Mouse (Mus musculus) heart, adult 18-20 months (tissue): ENCODE data around the gene Krtap10-4. TPM values are rescaled to one million over a fixed set of nuclear protein-coding genes. Genes with fewer than 3 reads are reported as not detected.

Source experiments
- DNase-seq, 2 experiments: peaks; one replicate each; pipeline ENCODE4 v3.0.0; 2021 to 2022; ENCODE audit warnings: mixed read lengths in 1 of 2
- long read RNA-seq, 2 experiments: library from polyadenylated mRNA; stranded (forward); transcript quantifications; one replicate each; pipeline ENCODE4 v2.0.0; 2021
- total RNA-seq, 2 experiments: library from RNA; stranded (reverse); gene quantifications; 2 replicates each; pipeline ENCODE4 v1.2.3; 2021

Krtap10-4 gene
- not detected for total RNA-seq
- long read RNA-seq, experiment 1: 0 reads
- long read RNA-seq, experiment 2: 0 reads

DNA sequence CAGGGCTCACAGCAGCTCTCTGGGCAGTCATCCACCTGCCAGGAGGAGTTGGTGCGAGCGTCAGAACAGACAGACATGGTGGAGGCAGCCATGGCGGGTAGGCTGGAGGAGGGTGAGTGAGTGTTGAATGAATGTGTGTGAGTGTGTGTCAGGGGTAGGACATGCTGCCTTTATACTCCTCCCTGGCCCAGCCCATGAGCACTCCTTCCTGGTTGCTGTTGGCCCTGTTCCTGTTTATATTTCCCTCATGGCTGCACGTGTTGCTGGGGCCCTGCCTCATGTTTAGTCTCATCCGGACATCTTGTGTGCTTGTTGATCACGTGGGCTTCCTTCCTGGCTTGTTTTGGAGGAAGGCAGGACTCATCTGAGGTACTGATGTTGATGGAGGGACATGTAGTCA is at the start of gene Krtap10-4:
TSS of gene Krtap10-4 (minus strand) at position 145 of the 400 bp plus-strand sequence.
- no peak for DNase-seq

- no peak for DNase-seq
Measured at GRCm38 (mm10) chr10:77869651-77870050, 42.8 kb upstream of the Krtap10-4 start.

DNA sequence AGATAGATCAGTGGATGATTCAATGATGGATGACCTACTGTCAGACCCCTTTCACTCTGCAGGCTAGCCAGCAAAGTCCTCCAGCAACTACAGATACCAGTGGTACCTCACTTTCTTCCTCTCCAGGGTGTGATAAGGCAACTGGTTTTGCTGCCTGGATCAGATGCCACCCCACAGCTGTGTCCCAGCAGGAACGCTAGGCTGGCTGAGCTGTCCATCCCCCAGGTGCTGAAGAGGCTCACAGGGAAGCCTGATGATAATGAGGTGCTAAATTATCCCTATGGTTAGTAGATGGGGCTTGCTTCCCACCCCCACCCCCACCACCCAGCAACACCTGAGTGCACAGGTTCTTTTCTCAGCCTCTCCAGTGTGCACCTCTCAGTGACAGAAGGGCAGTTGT is 40.7 kb upstream of the Krtap10-4 start:
- no peak for DNase-seq

GRCm38 (mm10) chr10:77864762-77865143 is 37.9 kb upstream of the Krtap10-4 start:
- no peak for DNase-seq

- DNase-seq: peak; percentile 7 to 8
Measured at GRCm38 (mm10) chr10:77864067-77864761, 37.3 kb upstream of the Krtap10-4 start.

- no peak for DNase-seq
Measured at GRCm38 (mm10) chr10:77861675-77862074, 34.8 kb upstream of the Krtap10-4 start, which contains the start of gene Gm3285. Gm3285 (plus strand) TSS chr10:77861975.

GRCm38 (mm10) chr10:77852559-77852958 is 25.7 kb upstream of the Krtap10-4 start, which contains the start of gene Gm10318:
Gm10318 (plus strand) TSS chr10:77852859.
- no peak for DNase-seq

DNA sequence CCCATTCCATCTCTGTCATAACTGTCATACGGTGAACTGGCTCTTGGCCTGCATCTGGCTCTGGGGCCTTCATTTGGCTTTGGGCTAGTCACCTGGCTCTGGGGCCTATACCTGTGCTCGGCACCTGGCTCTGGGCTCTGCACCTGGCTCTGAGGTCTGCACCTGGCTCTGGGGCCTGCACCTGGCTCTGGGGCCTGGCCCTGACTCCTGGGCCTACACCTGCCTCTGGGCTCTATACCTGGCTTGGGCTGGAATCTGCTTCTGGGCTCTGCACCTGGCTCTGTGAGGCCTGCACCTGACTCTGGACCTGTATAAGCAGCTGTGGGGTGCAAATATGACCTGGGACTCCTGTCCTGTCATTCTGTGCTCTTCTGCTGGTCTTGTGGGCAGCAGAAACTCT is 20.6 kb upstream of the Krtap10-4 start:
- no peak for DNase-seq

- DNase-seq: no peak
Measured at GRCm38 (mm10) chr10:77846961-77847360, 20.1 kb upstream of the Krtap10-4 start.

- DNase-seq: no peak
Measured at GRCm38 (mm10) chr10:77846503-77846902, 19.6 kb upstream of the Krtap10-4 start, which contains the start of gene Gm36176. Gm36176 (plus strand) TSS chr10:77846803.

DNA sequence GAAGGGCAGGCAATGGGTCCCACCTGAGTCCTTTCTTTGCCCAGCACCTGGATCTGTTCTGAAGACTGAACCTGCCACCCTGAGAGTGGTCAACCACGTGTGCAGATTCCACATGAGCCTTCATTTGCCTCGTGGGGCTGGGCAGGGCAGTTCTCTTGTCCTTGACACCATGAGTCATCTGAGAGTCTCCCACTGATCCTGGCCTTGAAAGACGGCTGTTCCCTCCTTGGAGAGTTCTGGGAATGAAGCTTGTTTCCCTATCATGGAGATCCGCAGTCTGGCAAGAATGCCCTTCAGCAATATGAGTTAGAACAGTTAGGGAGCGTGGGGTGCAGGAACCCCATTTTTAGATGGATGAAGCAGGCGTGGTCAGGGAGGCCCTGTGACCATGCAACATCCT is 12.1 kb upstream of the Krtap10-4 start:
- DNase-seq: no peak

GRCm38 (mm10) chr10:77835647-77836046 is 8.8 kb upstream of the Krtap10-4 start, which contains the start of gene Krtap10-10:
Krtap10-10 (plus strand) TSS chr10:77835947.
- DNase-seq: no peak

- no peak for DNase-seq
Measured at GRCm38 (mm10) chr10:77819203-77819602, 7.7 kb downstream of the Krtap10-4 start.

GRCm38 (mm10) chr10:77818523-77818922 is 8.4 kb downstream of the Krtap10-4 start:
- DNase-seq: no peak

GRCm38 (mm10) chr10:77815514-77815913 is 11.4 kb downstream of the Krtap10-4 start:
- DNase-seq: peak in 1 of 2 experiments; percentile 31

- DNase-seq: no peak
Measured at GRCm38 (mm10) chr10:77814382-77814781, 12.5 kb downstream of the Krtap10-4 start, which contains the start of gene Gm2696. Gm2696 (plus strand) TSS chr10:77814682.

DNA sequence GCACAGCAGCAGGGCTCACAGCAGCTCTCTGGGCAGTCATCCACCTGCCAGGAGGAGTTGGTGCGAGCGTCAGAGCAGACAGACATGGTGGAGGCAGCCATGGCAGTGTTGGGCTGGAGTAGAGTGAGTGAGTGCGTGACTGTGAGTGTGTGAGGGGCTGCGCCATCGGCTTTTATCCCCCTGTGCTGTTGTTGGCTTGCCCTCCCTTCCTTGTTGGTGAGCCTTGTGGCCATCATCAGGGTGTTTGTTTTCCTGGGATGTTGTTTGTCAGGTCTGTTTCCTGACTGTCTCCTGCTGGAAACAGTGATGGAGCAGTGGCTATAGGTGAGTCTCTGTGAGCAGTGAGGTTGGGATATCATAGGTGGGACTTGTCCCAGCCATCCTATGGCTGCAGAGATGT is 15.2 kb downstream of the Krtap10-4 start, which contains the start of gene Gm9507:
TSS of gene Gm9507 (minus strand) at position 101 of the 400 bp plus-strand sequence.
- no peak for DNase-seq

GRCm38 (mm10) chr10:77804095-77804494 is 22.8 kb downstream of the Krtap10-4 start:
- DNase-seq: no peak

GRCm38 (mm10) chr10:77798921-77799508 is 27.9 kb downstream of the Krtap10-4 start, which contains the start of gene Gm19668:
Gm19668 (minus strand) TSS chr10:77799133.
- no peak for DNase-seq

GRCm38 (mm10) chr10:77798164-77798920 is 28.6 kb downstream of the Krtap10-4 start:
- peak; percentile 6 to 7 for DNase-seq

GRCm38 (mm10) chr10:77797677-77798076 is 29.2 kb downstream of the Krtap10-4 start:
- peak; percentile 11 to 24 for DNase-seq

DNA sequence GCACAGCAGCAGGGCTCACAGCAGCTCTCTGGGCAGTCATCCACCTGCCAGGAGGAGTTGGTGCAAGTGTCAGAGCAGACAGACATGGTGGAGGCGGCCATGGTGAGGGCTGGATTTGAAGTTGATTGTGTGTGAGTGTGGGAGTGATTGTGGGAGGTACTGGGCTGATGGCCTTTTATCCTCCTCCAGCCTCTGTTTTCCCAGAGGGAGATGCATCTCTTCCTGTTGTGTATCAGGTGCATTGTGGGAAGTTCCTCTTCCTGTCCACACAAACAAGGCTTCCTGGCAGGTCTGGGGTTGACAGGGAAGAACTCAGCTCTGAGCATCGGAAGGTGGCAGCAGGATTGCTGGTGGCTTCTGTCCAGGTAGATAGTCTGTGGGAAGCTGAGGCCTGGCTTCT is 31.9 kb downstream of the Krtap10-4 start, which contains the start of gene Gm9639:
TSS of gene Gm9639 (minus strand) at position 101 of the 400 bp plus-strand sequence.
- DNase-seq: no peak
